Mouse (Mus musculus) ES-E14 (cell line): ENCODE data around the gene Nudt7. TPM values are rescaled to one million over a fixed set of nuclear protein-coding genes. Genes with fewer than 3 reads are reported as not detected.

ENCODE experiments used
- DNase-seq: peaks from one replicate; pipeline ENCODE4 v3.0.0-alpha.2; 2013; ENCODE audit warnings: low read depth, low spot score
- H3K27ac ChIP-seq: 2 replicates; pipeline ENCODE4 v1.5.1; 2012; ENCODE audit warnings: low read depth, mild to moderate bottlenecking, low read length, moderate library complexity, mixed read lengths; ENCODE audit not compliant: poor library complexity, insufficient read depth, severe bottlenecking
- H3K36me3 ChIP-seq: 2 replicates; pipeline ENCODE4 v1.6.1; 2012; ENCODE audit warnings: mild to moderate bottlenecking, low read length, moderate library complexity, mixed read lengths; ENCODE audit not compliant: control insufficient read depth, poor library complexity, insufficient read depth, severe bottlenecking
- H3K4me1 ChIP-seq, 2 experiments: fragments of 150-350 bp in 1 of 2; sonication (generic) in 1 of 2; 2 replicates each; pipeline ENCODE4 v1.6.1; 2012; ENCODE audit warnings: low read length in 2 of 2, mild to moderate bottlenecking in 1 of 2, mixed read lengths in 1 of 2; ENCODE audit not compliant: control insufficient read depth in 2 of 2, insufficient read depth in 2 of 2, poor library complexity in 1 of 2
- H3K4me3 ChIP-seq, 2 experiments: fragments of 150-350 bp in 1 of 2; sonication (generic) in 1 of 2; 2 replicates each; pipeline ENCODE4 v1.5.1; 2012; ENCODE audit warnings: low read length in 2 of 2, low read depth in 1 of 2, mild to moderate bottlenecking in 1 of 2, mixed read lengths in 1 of 2; ENCODE audit not compliant: insufficient read depth in 1 of 2, poor library complexity in 1 of 2, severe bottlenecking in 1 of 2
- H3K9ac ChIP-seq: 2 replicates; pipeline ENCODE4 v1.6.1; 2012; ENCODE audit warnings: low read depth, mild to moderate bottlenecking, low read length, mixed read lengths; ENCODE audit not compliant: poor library complexity, insufficient read depth, severe bottlenecking
- H3K9me3 ChIP-seq: fragments of 150-350 bp; sonication (generic); 2 replicates; pipeline ENCODE4 v1.6.1; 2012; ENCODE audit warnings: low read depth, mild to moderate bottlenecking, low read length; ENCODE audit not compliant: control insufficient read depth, insufficient read depth
- CHD2 ChIP-seq: IDR thresholded peaks from 2 replicates; pipeline ENCODE4 v1.6.1; 2014; ENCODE audit warnings: mild to moderate bottlenecking, low read depth, low read length, inconsistent platforms
- HCFC1 ChIP-seq: IDR thresholded peaks from 2 replicates; pipeline ENCODE4 v1.6.1; 2012; ENCODE audit warnings: low read length, inconsistent platforms, borderline replicate concordance; ENCODE audit not compliant: insufficient read depth
- MAFK ChIP-seq: IDR thresholded peaks from 2 replicates; pipeline ENCODE4 v1.6.1; 2014; ENCODE audit warnings: mild to moderate bottlenecking, low read depth, low read length, inconsistent platforms; ENCODE audit not compliant: insufficient read depth
- ZC3H11A ChIP-seq: IDR thresholded peaks from 2 replicates; pipeline ENCODE4 v1.6.1; 2012; ENCODE audit warnings: low read depth, mild to moderate bottlenecking, inconsistent platforms, low read length, borderline replicate concordance
- ZNF384 ChIP-seq: IDR thresholded peaks from 2 replicates; pipeline ENCODE4 v1.6.1; 2012; ENCODE audit warnings: low read depth, low read length, inconsistent platforms
- in situ Hi-C, 2 experiments: fragments of 600-800 bp; cut with MboI; formaldehyde crosslinking; loops; one replicate each; pipeline ENCODE4 v1.15.1; 2025; ENCODE audit warnings: low sequenced_read_pairs in 2 of 2, inconsistent platforms in 1 of 2; ENCODE audit not compliant: unreplicated experiment in 2 of 2
- total RNA-seq: library from RNA; depleted of rRNA; stranded (reverse); fragments of 300-350 nt; gene quantifications from 2 replicates; pipeline ENCODE4 v1.2.3, GENCODE M21; 2012

The Nudt7 gene
- total RNA-seq, 1 experiment = 1.8 TPM

- H3K4me1 ChIP-seq = no peaks in the 10 kb centered on the region
- H3K4me3 ChIP-seq = no peak overlapping the region
- H3K27ac ChIP-seq = no peak overlapping the region
- no peaks in the 10 kb centered on the region for H3K36me3 ChIP-seq
- in situ Hi-C loops = no loop called here
- no peak overlapping the region for H3K9ac ChIP-seq
- TF ChIP-seq ZNF384 (no peak), HCFC1 (no peak), ZC3H11A (no peak), CHD2 (no peak), MAFK (no peak)
- no peak for DNase-seq
- H3K9me3 ChIP-seq = no peaks in the 10 kb centered on the region
These were observed 32.7 kb upstream of the Nudt7 start for GRCm38 (mm10) chr8:114100561-114101206.

- in situ Hi-C loops = no loop called here
- no peaks in the 10 kb centered on the region for H3K4me1 ChIP-seq
- no peak overlapping the region for H3K4me3 ChIP-seq
- no peaks in the 10 kb centered on the region for H3K36me3 ChIP-seq
- H3K27ac ChIP-seq = no peak overlapping the region
- no peak for DNase-seq
- TF ChIP-seq ZNF384 = no peak
- no peak for TF ChIP-seq CHD2
- TF ChIP-seq MAFK = no peak
- no peak for TF ChIP-seq HCFC1
- TF ChIP-seq ZC3H11A = no peak
- H3K9ac ChIP-seq = no peak overlapping the region
- no peaks in the 10 kb centered on the region for H3K9me3 ChIP-seq
These were observed 30.0 kb upstream of the Nudt7 start for GRCm38 (mm10) chr8:114103401-114103800.

GRCm38 (mm10) chr8:114105971-114106370, 27.4 kb upstream of the Nudt7 start:
- Histone ChIP-seq H3K27ac (no peak overlapping the region), H3K36me3 (no peaks in the 10 kb centered on the region), H3K9me3 (no peaks in the 10 kb centered on the region), H3K9ac (no peak overlapping the region), H3K4me3 (no peak overlapping the region), H3K4me1 (no peaks in the 10 kb centered on the region)
- in situ Hi-C loops = no loop called here
- TF ChIP-seq MAFK (no peak), ZC3H11A (no peak), CHD2 (no peak)
- DNase-seq = no peak

GRCm38 (mm10) chr8:114109365-114110140, 23.8 kb upstream of the Nudt7 start:
- no peak for DNase-seq
- in situ Hi-C loops = no loop called here
- TF ChIP-seq CHD2 (no peak), MAFK (no peak), ZC3H11A (no peak), ZNF384 (no peak), HCFC1 (no peak)

More at GRCm38 (mm10) chr8:114109365-114110140, 23.8 kb upstream of the Nudt7 start:
- Histone ChIP-seq H3K36me3 (no peaks in the 10 kb centered on the region), H3K4me1 (no peaks in the 10 kb centered on the region), H3K27ac (no peak overlapping the region), H3K9ac (no peak overlapping the region), H3K9me3 (no peaks in the 10 kb centered on the region), H3K4me3 (no peak overlapping the region)
